Mouse (Mus musculus) kidney, postnatal 4 days (tissue): ENCODE data around the gene Btbd35f25.
"Not testable (repeated sequence)": the region's sequence is repeated elsewhere in the genome, so short reads cannot be mapped to it uniquely, and the experiment has no call there.

Experiments
- DNase-seq, 2 experiments: peaks; one replicate each; pipeline ENCODE4 v3.0.0; 2021; ENCODE audit warnings: mixed read lengths in 2 of 2

Gene Btbd35f25

GRCm38 (mm10) chrX:31717056-31717455 is at the start of gene Btbd35f25:
Gene Btbd35f25 (minus strand): TSS chrX:31717156.
- DNase-seq, result not testable (repeated sequence)

GRCm38 (mm10) chrX:31766255-31766654 is 49.3 kb upstream of the Btbd35f25 start:
- DNase-seq, result no peak

- DNase-seq, result no peak
These were observed 47.0 kb upstream of the Btbd35f25 start for GRCm38 (mm10) chrX:31764001-31764400.

GRCm38 (mm10) chrX:31745079-31745478 is 28.1 kb upstream of the Btbd35f25 start:
- DNase-seq, result no peak

- no peak for DNase-seq
These were observed 20.0 kb upstream of the Btbd35f25 start for GRCm38 (mm10) chrX:31736958-31737357.
